Mouse (Mus musculus) forebrain, embryonic 16.5 days (tissue): ENCODE measurements at regions not wholly inside any gene's neighbourhood (a gene's known extent, or its start where the extent isn't known, plus 50 kb on each side); places are given as distances from the start of the nearest gene placed in this dataset.
"Not testable (repeated sequence)": the region's sequence is repeated elsewhere in the genome, so short reads cannot be mapped to it uniquely, and the experiment has no call there.

Experiments used
- ATAC-seq: fragments of 200-750 bp; cut with Nextera tagmentation; 2 replicates; pipeline ENCODE4 v1.8.0; 2017; ENCODE audit warnings: mild to moderate bottlenecking, moderate library complexity
- H3K27ac ChIP-seq: fragments of 300-500 bp; sonication (generic); 2 replicates; pipeline ENCODE4 v1.5.1; 2014; ENCODE audit warnings: low read length, control low read depth
- H3K27me3 ChIP-seq: fragments of 300-500 bp; sonication (generic); replicated peaks from 2 replicates; pipeline ENCODE4 v1.6.1; 2014; ENCODE audit warnings: low read length; ENCODE audit not compliant: control insufficient read depth, insufficient read depth
- H3K36me3 ChIP-seq: fragments of 300-500 bp; sonication (generic); 2 replicates; pipeline ENCODE4 v1.6.1; 2014; ENCODE audit not compliant: control insufficient read depth, insufficient read depth
- H3K4me1 ChIP-seq: fragments of 300-500 bp; sonication (generic); replicated peaks from 2 replicates; pipeline ENCODE4 v1.6.1; 2014; ENCODE audit warnings: low read length; ENCODE audit not compliant: control insufficient read depth, insufficient read depth
- H3K4me2 ChIP-seq: fragments of 300-500 bp; sonication (generic); 2 replicates; pipeline ENCODE4 v1.6.1; 2014; ENCODE audit warnings: mild to moderate bottlenecking, low read length, control low read depth
- H3K4me3 ChIP-seq: fragments of 300-500 bp; sonication (generic); replicated peaks from 2 replicates; pipeline ENCODE4 v1.5.1; 2014; ENCODE audit warnings: mild to moderate bottlenecking, low read length, control low read depth
- H3K9ac ChIP-seq: fragments of 300-500 bp; sonication (generic); replicated peaks from 2 replicates; pipeline ENCODE4 v1.6.1; 2014; ENCODE audit warnings: low read depth, low read length, control low read depth
- H3K9me3 ChIP-seq: fragments of 300-500 bp; sonication (generic); 2 replicates; pipeline ENCODE4 v1.6.1; 2016; ENCODE audit warnings: low read length; ENCODE audit not compliant: control insufficient read depth
- WGBS: fragments of 180-500 bp; shearing (Covaris S2); extraction: QIAGEN DNeasy Blood & Tissue Kit; methylation state at CpG from one replicate; pipeline ENCODE4 v1.1.7; 2014; 5-methylcytosine and 5-hydroxymethylcytosine counted together

DNA sequence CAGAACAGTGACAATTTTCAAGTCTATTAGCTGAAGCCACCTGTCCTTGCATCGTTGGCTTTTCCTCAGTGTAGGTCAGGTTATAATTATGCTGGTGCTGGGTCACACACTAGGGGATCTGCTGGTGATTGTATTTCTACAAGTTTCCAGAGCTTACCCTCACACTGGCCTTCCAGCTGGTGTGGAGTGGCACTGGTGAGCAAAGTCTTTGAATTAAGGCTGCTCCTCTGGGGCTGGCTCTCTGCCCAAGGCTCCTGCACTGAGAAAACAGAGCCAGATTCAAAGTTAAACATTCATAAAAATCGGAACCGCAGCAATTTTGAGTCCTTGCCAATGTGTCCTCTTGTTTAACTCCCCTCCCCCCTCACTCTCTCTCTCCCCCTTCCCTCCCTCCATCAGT, 75.7 kb upstream of the Creb5 start:
- Histone ChIP-seq H3K9me3 (no peaks in the 10 kb centered on the region), H3K27ac (no peak overlapping the region), H3K9ac (no peak overlapping the region), H3K4me1 (peaks cover 11% of the 10 kb centered on the region), H3K4me3 (no peak overlapping the region), H3K36me3 (no peaks in the 10 kb centered on the region), H3K27me3 (no peaks in the 10 kb centered on the region), H3K4me2 (no peak overlapping the region)
- ATAC-seq: no peak
- WGBS: 9% methylated on average over 3 of the region's 3 CpGs

DNA sequence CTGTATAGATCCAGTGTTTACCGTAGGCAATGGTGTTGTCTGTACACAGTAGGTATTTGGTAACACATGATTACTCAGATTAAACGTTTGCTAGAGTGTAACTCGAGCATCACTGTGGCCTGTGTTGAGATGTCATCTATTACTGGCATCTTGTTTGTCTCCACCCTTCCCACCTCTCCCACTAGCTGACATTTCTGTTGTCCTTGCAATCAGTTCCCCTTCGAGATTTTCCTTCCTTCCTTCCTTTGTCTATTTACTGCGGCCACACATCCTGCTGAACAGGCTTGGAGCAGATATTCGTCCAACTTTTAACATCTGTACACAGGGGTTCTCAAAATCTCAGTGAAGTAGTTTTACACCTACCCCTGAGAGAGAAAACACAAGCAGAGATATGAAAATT, 77.7 kb upstream of the Creb5 start:
- Histone ChIP-seq H3K27ac (no peak overlapping the region), H3K9me3 (no peaks in the 10 kb centered on the region), H3K27me3 (no peaks in the 10 kb centered on the region), H3K4me1 (peaks cover 11% of the 10 kb centered on the region), H3K4me3 (no peak overlapping the region), H3K4me2 (no peak overlapping the region), H3K9ac (no peak overlapping the region), H3K36me3 (no peaks in the 10 kb centered on the region)
- 72% methylated on average over 6 of the region's 6 CpGs for WGBS
- no peak for ATAC-seq

DNA sequence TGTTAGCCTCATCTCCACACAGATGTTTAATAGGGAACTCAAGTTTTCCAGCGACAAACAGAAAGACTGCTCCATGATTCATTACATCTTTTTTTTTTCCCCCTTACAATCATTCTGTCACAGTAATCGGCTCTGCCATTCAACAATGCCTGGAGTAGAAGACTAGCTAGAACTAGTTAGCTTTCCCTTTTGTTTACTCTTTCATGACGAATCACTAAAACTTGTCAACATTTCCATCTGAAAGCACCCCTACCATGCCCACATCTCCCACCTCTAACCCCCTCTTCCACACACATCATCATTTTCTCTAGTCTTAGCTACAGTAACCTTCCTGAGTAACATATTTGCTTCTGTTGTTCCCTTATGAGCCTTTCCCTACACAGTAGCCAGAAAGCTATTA, 78.6 kb upstream of the Creb5 start:
- Histone ChIP-seq H3K36me3 (no peaks in the 10 kb centered on the region), H3K9ac (no peak overlapping the region), H3K4me1 (peaks cover 11% of the 10 kb centered on the region), H3K9me3 (no peaks in the 10 kb centered on the region), H3K27me3 (no peaks in the 10 kb centered on the region), H3K27ac (no peak overlapping the region), H3K4me2 (no peak overlapping the region), H3K4me3 (no peak overlapping the region)
- 39% methylated on average over 3 of the region's 3 CpGs for WGBS
- no peak for ATAC-seq

DNA sequence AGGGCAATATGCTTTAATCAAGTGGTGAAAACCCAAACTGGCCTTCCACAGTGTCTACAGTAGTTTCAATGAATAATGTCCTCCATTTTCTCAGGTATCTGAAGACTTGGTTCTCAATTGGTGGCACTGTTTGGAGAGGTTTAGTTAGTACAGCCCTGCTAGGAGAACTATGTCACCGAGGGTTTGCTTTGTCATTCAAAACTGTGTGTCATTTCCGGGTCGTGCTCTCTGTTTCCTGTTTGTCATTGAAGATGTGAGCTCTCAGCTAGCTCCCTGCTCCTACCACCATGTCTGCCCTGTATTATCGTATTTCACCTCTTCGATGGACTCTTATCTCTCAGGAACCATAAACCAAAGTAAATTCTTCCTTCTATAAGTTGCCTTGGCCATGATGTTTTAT, 79.3 kb upstream of the Creb5 start:
- Histone ChIP-seq H3K27ac (no peak overlapping the region), H3K4me1 (peaks cover 11% of the 10 kb centered on the region), H3K27me3 (no peaks in the 10 kb centered on the region), H3K4me3 (no peak overlapping the region), H3K4me2 (no peak overlapping the region), H3K9me3 (no peaks in the 10 kb centered on the region), H3K36me3 (no peaks in the 10 kb centered on the region), H3K9ac (no peak overlapping the region)
- no peak for ATAC-seq
- 88% methylated on average over 5 of the region's 5 CpGs for whole genome bisulfite sequencing

DNA sequence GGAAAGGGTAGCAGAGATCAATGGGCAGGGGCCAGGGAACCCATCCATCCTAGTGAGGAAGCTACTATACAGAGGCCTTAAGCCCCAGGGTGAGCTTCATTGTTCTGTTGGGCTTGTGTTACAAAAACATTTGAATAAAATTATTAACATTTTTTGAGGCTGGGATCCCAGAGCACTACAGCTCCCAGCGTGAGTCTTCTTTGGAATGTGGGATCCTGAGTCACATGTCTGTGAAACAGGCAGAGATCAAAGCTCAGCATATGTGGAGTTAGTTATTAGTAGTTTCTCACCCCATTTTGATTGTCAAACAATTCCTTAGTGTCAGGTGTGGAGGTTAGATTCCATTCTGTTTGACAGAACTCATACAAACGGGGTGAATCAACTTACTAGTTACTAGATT, 79.7 kb upstream of the Creb5 start:
- H3K4me2 ChIP-seq: no peak overlapping the region
- no peaks in the 10 kb centered on the region for H3K36me3 ChIP-seq
- peaks cover 11% of the 10 kb centered on the region for H3K4me1 ChIP-seq
- WGBS: 56% methylated on average over 2 of the region's 2 CpGs
- H3K27me3 ChIP-seq: no peaks in the 10 kb centered on the region
- H3K27ac ChIP-seq: no peak overlapping the region
- no peak overlapping the region for H3K4me3 ChIP-seq
- no peaks in the 10 kb centered on the region for H3K9me3 ChIP-seq
- ATAC-seq: no peak
- no peak overlapping the region for H3K9ac ChIP-seq

DNA sequence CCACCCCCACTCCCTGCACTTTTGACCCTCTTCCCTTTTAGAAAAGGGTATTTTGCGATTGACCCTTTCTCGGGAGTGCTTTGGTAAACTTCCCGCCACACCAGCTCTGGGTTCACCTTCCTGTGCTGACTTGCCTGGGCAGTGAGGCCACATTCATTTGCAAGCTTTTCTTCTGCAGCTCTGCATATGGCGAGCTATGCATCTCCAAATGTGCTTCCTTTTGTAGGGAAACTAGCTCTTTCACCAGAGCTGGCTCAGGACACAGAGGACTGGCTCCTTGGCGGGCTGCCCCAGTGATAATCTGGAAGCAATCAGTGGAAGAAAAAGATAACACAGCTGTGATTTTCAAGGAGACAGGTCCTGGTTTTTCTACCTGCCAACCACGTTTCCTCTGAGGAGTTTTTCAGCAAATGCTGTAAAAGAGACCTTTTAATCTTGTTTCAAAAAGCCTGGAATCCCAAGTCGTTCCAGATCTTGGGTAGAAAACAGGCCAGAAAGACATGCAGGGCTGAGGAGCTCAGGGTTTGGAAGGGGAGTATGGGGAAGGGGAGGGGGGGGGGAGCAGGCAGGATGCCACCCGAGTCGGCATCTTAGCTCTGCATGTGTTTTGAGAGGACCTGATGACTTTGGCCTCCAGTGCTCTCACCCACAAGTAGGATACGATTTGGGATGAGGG, 85.7 kb upstream of the Creb5 start:
- Histone ChIP-seq H3K4me3 (no peak overlapping the region), H3K4me1 (peaks cover 13% of the 10 kb centered on the region), H3K36me3 (no peaks in the 10 kb centered on the region), H3K9ac (no peak overlapping the region), H3K9me3 (no peaks in the 10 kb centered on the region), H3K27ac (no peak overlapping the region), H3K4me2 (no peak overlapping the region), H3K27me3 (no peaks in the 10 kb centered on the region)
- 17% methylated on average over 10 of the region's 10 CpGs for WGBS
- ATAC-seq: no peak

DNA sequence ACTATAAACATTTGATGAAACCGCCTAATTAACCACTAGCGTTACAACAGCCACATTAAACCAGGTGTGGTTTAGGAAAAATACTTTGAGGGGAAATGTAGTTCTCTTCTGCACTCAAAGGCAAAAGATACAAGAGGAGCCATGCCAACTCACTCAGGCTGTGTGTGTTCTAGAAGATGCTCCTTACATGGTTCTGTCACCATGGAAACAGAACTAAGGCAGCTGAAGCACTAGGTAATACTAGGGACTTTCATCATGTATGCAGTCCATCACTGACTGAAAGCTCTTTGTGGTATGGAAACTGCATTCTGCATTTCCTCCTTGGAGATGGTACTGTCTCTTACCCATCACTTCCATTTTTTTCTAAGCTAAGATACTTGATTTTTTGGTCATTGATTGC, 87.6 kb upstream of the Creb5 start:
- Histone ChIP-seq H3K9me3 (no peaks in the 10 kb centered on the region), H3K4me2 (no peak overlapping the region), H3K27me3 (no peaks in the 10 kb centered on the region), H3K36me3 (no peaks in the 10 kb centered on the region), H3K4me3 (no peak overlapping the region), H3K4me1 (peaks cover 13% of the 10 kb centered on the region), H3K9ac (no peak overlapping the region), H3K27ac (no peak overlapping the region)
- 49% methylated on average over 2 of the region's 2 CpGs for WGBS
- no peak for ATAC-seq

DNA sequence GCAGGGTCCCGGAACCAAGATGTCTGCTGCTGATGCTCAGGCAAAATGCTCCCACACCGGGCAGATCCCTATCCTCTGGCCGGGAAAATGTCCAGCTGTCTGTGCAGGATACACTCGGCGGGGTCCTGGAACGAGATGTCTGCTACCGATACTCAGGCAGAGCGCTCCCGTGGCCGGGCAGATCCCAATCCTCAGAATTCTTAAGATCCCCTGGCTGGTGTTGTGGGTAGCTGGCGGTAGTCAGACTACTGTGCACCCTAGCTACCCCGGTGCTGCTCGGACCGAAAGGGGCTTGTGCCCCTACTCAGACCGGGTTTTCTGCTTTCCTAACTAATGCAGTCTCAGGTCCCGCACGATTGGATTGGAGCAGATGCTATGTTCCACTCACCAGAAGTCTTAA, 104.9 kb upstream of the Creb5 start:
- 93% methylated on average over 17 of the region's 17 CpGs for WGBS
- H3K4me2 ChIP-seq, H3K9ac ChIP-seq, H3K27me3 ChIP-seq, H3K4me1 ChIP-seq, H3K9me3 ChIP-seq, ATAC-seq, H3K27ac ChIP-seq, H3K36me3 ChIP-seq, H3K4me3 ChIP-seq: not testable (repeated sequence)

DNA sequence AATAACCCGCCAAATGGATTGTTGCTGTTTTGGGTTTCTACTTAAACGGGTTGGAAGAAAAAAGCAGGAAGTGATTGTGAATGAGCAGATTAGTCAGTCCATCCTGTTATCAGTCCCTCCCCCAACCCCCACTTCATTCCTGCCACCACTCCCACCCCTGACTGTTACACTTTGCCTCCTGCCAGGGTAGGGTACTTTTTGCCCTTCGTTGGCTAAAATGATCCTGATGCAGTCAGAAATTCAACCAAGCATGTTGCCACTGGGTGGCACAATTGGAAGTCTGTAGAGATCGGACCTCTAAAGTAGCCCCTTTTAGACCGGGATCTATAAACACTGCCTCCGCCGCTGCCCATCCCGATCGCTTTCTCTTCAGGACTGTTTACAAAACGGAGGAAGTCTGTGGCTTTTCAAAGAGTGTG, 96.0 kb upstream of the Jazf1 start:
- Histone ChIP-seq H3K4me2 (peak overlapping the region; percentile 36), H3K36me3 (no peaks in the 10 kb centered on the region), H3K4me1 (no peaks in the 10 kb centered on the region), H3K27ac (no peak overlapping the region), H3K4me3 (0 out of 2 replicates have a peak overlapping the region, but pooled peaks have one; percentile 1), H3K9ac (no peak overlapping the region), H3K9me3 (no peaks in the 10 kb centered on the region), H3K27me3 (no peaks in the 10 kb centered on the region)
- no peak for ATAC-seq
- WGBS: 12% methylated on average over 10 of the region's 10 CpGs

DNA sequence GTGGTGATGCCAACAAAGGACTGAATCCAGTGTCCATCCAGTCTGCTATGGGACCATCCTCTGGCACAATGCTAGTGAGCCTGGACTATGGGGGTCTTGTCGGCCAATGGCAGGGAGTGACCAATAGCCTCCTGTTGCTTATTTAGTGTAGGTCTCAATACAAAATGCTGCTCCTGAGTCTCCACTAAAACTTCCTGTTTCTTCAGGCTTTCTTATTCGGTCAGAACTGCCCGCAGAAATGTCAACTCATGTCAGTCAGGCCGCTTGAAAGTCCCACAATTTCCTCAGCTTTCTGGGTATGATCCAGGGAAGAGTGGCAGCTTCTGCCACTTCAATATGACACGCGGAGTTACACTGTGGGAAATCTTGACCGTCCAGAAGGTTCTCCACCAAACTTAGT, 94.7 kb upstream of the Jazf1 start:
- Histone ChIP-seq H3K4me1 (no peaks in the 10 kb centered on the region), H3K36me3 (no peaks in the 10 kb centered on the region), H3K9ac (no peak overlapping the region), H3K4me2 (no peak overlapping the region), H3K9me3 (no peaks in the 10 kb centered on the region), H3K27me3 (no peaks in the 10 kb centered on the region), H3K4me3 (no peak overlapping the region), H3K27ac (no peak overlapping the region)
- 92% methylated on average over 7 of the region's 7 CpGs for whole genome bisulfite sequencing
- ATAC-seq: no peak
